Mouse (Mus musculus) heart, embryonic 14.5 days (tissue): ENCODE results near the gene Cwf19l1. TPM values are rescaled to one million over a fixed set of nuclear protein-coding genes. Genes with fewer than 3 reads are reported as not detected.
A peak's percentile ranks its signal among the peaks of the same experiment; 100 is the strongest.

Source experiments
- ATAC-seq: fragments of 200-750 bp; cut with Nextera tagmentation; 2 replicates; pipeline ENCODE4 v1.8.0; 2017; ENCODE audit warnings: low read depth, moderate TSS enrichment; ENCODE audit not compliant: insufficient number of reproducible peaks, insufficient read depth, low FRiP score
- H3K27ac ChIP-seq, 2 experiments: fragments of 200-500 bp in 1 of 2; fragments of 300-500 bp in 1 of 2; sonication (generic) in 1 of 2; replicated peaks in 1 of 2; 2 replicates each; pipeline ENCODE4 v1.5.1; 2012 to 2014; ENCODE audit warnings: low read depth in 2 of 2, low read length in 2 of 2, control low read depth in 1 of 2, mild to moderate bottlenecking in 1 of 2, mixed read lengths in 1 of 2; ENCODE audit not compliant: control insufficient read depth in 1 of 2, insufficient read depth in 1 of 2
- H3K27me3 ChIP-seq: fragments of 300-500 bp; sonication (generic); 2 replicates; pipeline ENCODE4 v1.6.1; 2014; ENCODE audit warnings: mild to moderate bottlenecking, low read length, control low read depth; ENCODE audit not compliant: control insufficient read depth, insufficient read depth
- H3K36me3 ChIP-seq: fragments of 300-500 bp; sonication (generic); 2 replicates; pipeline ENCODE4 v1.6.1; 2014; ENCODE audit warnings: mild to moderate bottlenecking, control low read depth, low read length, mixed read lengths; ENCODE audit not compliant: control insufficient read depth, insufficient read depth
- H3K4me1 ChIP-seq, 2 experiments: fragments of 200-500 bp in 1 of 2; fragments of 300-500 bp in 1 of 2; sonication (generic) in 1 of 2; 2 replicates each; pipeline ENCODE4 v1.6.1; 2012 to 2014; ENCODE audit warnings: low read length in 2 of 2, control low read depth in 1 of 2, mixed read lengths in 1 of 2; ENCODE audit not compliant: control insufficient read depth in 2 of 2, insufficient read depth in 2 of 2
- H3K4me2 ChIP-seq: fragments of 300-500 bp; sonication (generic); 2 replicates; pipeline ENCODE4 v1.6.1; 2014; ENCODE audit warnings: mild to moderate bottlenecking, low read length
- H3K4me3 ChIP-seq, 2 experiments: fragments of 200-500 bp in 1 of 2; fragments of 300-500 bp in 1 of 2; sonication (generic) in 1 of 2; 2 replicates each; pipeline ENCODE4 v1.5.1; 2012 to 2014; ENCODE audit warnings: low read length in 2 of 2, mild to moderate bottlenecking in 2 of 2, control low read depth in 1 of 2, low read depth in 1 of 2, moderate library complexity in 1 of 2; ENCODE audit not compliant: control insufficient read depth in 1 of 2, insufficient read depth in 1 of 2
- H3K9ac ChIP-seq: fragments of 300-500 bp; sonication (generic); 2 replicates; pipeline ENCODE4 v1.6.1; 2014; ENCODE audit warnings: mild to moderate bottlenecking, low read length
- H3K9me3 ChIP-seq: fragments of 300-500 bp; sonication (generic); 2 replicates; pipeline ENCODE4 v1.6.1; 2016; ENCODE audit warnings: low read length, control low read depth; ENCODE audit not compliant: control insufficient read depth
- WGBS: fragments of 180-500 bp; shearing (Covaris S2); extraction: QIAGEN DNeasy Blood & Tissue Kit; methylation state at CpG from one replicate; pipeline ENCODE4 v1.1.7; 2014; 5-methylcytosine and 5-hydroxymethylcytosine counted together
- polyA plus RNA-seq: library from polyadenylated mRNA; unstranded; fragments of >200 nt; fragmentation: Nextera tagmentation; extraction: Ambion mirVana; gene quantifications from 2 replicates; pipeline ENCODE4 v1.2.1, GENCODE M21; 2014

The Cwf19l1 gene
- polyA plus RNA-seq, 1 experiment from 2014 or later: 15.2 TPM

DNA sequence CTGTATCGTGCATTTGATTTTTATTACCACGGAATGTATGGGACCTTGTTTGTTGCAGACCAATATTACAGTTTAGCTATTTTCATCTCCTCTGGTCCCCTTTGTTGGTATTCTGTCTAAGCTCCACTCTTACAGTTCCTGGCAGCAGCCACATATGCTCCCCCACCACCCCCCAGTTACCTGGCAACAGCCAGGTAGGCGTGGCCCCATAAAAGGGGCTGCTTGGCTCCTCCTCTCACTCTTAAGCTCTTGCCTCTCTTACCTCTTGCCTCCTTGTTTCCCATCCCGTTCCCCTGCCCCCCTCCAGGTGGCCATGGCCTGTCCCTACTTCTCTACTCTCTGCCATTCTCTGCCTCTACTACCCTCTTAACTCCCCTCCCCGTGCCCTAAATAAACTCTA is 64.5 kb downstream of the Cwf19l1 start:
- WGBS: 62% methylated on average over 5 of the region's 5 CpGs
- Histone ChIP-seq H3K4me3 (no peak overlapping the region), H3K9me3 (no peaks in the 10 kb centered on the region), H3K4me2 (no peak overlapping the region), H3K4me1 (no peaks in the 10 kb centered on the region), H3K27ac (no peak overlapping the region), H3K36me3 (peaks cover 46% of the 10 kb centered on the region), H3K27me3 (no peaks in the 10 kb centered on the region), H3K9ac (no peak overlapping the region)
- ATAC-seq: no peak

GRCm38 (mm10) chr19:44069914-44070232 is 65.8 kb downstream of the Cwf19l1 start:
- no peaks in the 10 kb centered on the region for H3K27me3 ChIP-seq
- H3K9me3 ChIP-seq: no peaks in the 10 kb centered on the region
- H3K36me3 ChIP-seq: peaks cover 36% of the 10 kb centered on the region
- peak overlapping the region; percentile 53 to 71 for H3K4me3 ChIP-seq
- H3K4me2 ChIP-seq: peak overlapping the region; percentile 76
- no peak for ATAC-seq
- H3K9ac ChIP-seq: peak overlapping the region; percentile 77
- H3K27ac ChIP-seq: peak overlapping the region; percentile 9 to 33; a peak in 3 of 4 replicates
- H3K4me1 ChIP-seq: no peaks in the 10 kb centered on the region
- WGBS: 13% methylated on average over 4 of the region's 4 CpGs

GRCm38 (mm10) chr19:44069121-44069913 is 66.4 kb downstream of the Cwf19l1 start, which contains the start of gene Erlin1:
Erlin1 (minus strand) TSS chr19:44069785.
- Histone ChIP-seq H3K27ac (peak within 1 kb of the TSS; percentile 9 to 41; a peak in 3 of 4 replicates), H3K4me1 (no peaks in the 10 kb centered on the region), H3K9me3 (no peaks in the 10 kb centered on the region), H3K36me3 (peaks cover 39% of the 10 kb centered on the region), H3K4me3 (peak within 1 kb of the TSS; percentile 53 to 71), H3K27me3 (no peaks in the 10 kb centered on the region), H3K9ac (peak within 1 kb of the TSS; percentile 77), H3K4me2 (peak within 1 kb of the TSS; percentile 76)
- peak; percentile 90 for ATAC-seq
- WGBS: under 1% methylated on average over 73 of the region's 75 CpGs

DNA sequence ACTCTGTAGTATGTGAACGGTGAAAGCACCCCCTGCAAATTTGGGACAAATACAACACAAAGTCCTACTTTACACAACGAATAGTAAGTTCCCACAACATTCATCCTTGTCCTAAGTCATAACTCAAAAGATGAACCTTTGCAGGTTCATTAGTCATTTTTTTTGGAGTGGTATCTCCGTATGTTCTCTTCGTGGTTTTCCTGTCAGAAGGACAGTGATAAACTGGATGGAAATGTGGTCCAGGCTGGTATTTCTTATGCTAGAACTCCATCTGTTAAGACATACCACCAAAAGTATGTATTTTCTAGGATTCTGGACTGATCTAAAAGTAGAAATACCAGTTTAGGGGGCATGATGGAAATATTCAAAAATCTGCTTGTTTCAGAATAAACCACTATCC is 67.4 kb downstream of the Cwf19l1 start:
- no peak for ATAC-seq
- H3K36me3 ChIP-seq: peaks cover 37% of the 10 kb centered on the region
- no peaks in the 10 kb centered on the region for H3K9me3 ChIP-seq

DNA sequence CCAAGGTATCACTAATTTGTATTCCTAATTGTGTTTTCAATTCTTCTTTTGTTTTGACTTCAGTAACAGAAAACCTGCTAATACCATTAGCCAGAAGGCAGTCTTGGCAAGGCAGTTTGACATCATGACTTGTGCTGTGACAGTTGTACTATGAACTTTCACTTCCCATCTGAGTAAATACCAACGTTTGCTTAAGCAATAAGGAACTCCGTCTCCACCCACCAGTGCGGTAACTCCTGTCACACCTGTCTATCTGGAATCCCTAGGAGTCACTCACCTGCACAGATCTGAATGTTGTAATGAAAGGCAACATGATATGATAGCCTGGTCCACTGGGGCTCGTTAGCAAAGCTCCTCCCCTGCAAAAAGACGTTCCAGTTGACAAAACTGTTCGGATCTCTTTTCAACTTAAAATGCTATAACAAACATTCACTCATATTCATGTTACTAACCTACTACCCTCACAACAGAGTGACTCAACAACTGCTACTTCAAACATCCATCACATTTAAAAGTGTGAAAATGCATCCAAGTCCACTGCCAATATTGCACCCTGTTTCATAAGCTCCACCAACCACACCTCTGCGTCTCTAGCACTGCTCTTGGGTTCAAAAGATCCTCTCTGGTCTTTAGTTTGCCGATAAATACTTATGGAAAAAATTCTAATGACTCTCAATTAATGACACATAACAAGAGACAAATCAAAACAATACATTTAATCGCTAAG is 68.2 kb downstream of the Cwf19l1 start:
- H3K27ac ChIP-seq: no peak overlapping the region
- H3K4me3 ChIP-seq: no peak overlapping the region
- H3K4me2 ChIP-seq: no peak overlapping the region
- H3K27me3 ChIP-seq: no peaks in the 10 kb centered on the region
- peaks cover 34% of the 10 kb centered on the region for H3K36me3 ChIP-seq
- WGBS: 82% methylated on average over 9 of the region's 9 CpGs
- no peak for ATAC-seq
- no peaks in the 10 kb centered on the region for H3K9me3 ChIP-seq
- H3K9ac ChIP-seq: no peak overlapping the region
- H3K4me1 ChIP-seq: no peaks in the 10 kb centered on the region

More for the DNA sequence above, 67.4 kb downstream of the Cwf19l1 start:
- Histone ChIP-seq H3K4me2 (peak overlapping the region; percentile 76), H3K27ac (no peak overlapping the region), H3K9ac (no peak overlapping the region; the same call in 1 of the 2 replicates), H3K27me3 (no peaks in the 10 kb centered on the region), H3K4me1 (no peaks in the 10 kb centered on the region), H3K4me3 (peak overlapping the region in 1 of 2 experiments; percentile 53; a peak in 1 of 4 replicates)
- WGBS: 78% methylated on average over 4 of the region's 4 CpGs

- Histone ChIP-seq H3K27me3 (no peaks in the 10 kb centered on the region), H3K4me1 (no peaks in the 10 kb centered on the region), H3K27ac (no peak overlapping the region), H3K9me3 (no peaks in the 10 kb centered on the region), H3K4me3 (no peak overlapping the region), H3K4me2 (no peak overlapping the region), H3K36me3 (peaks cover 50% of the 10 kb centered on the region), H3K9ac (no peak overlapping the region)
- ATAC-seq: no peak
- 95% methylated on average over 2 of the region's 2 CpGs for WGBS
These were observed 70.9 kb downstream of the Cwf19l1 start for GRCm38 (mm10) chr19:44064734-44065133.

DNA sequence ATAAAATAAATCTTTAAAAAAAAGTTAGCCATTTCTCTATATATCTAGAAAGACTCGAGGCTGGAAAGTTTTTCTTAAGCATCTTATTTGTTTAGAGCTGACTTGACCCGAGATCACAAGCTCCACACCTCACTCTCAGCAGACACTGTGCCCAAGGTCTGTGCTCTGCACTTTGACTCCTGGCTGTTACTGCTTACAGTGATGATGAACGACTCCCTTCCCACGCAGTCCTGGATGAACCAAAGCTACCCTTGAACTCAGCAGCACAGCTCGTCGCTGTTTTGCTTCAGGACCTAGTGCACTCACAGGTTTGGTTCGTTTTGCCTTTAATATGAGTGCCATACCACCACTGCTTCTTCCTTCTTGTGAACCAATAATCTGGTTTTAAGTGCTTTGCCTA is 71.9 kb downstream of the Cwf19l1 start:
- H3K9me3 ChIP-seq: no peaks in the 10 kb centered on the region
- no peaks in the 10 kb centered on the region for H3K4me1 ChIP-seq
- 87% methylated on average over 7 of the region's 7 CpGs for WGBS
- H3K9ac ChIP-seq: no peak overlapping the region
- H3K4me2 ChIP-seq: no peak overlapping the region
- peaks cover 60% of the 10 kb centered on the region for H3K36me3 ChIP-seq
- no peaks in the 10 kb centered on the region for H3K27me3 ChIP-seq
- no peak overlapping the region for H3K27ac ChIP-seq
- no peak for ATAC-seq
- no peak overlapping the region for H3K4me3 ChIP-seq
